Mouse (Mus musculus) thymus, postnatal 0 days (tissue): Measurements from ENCODE around the gene Brpf3. TPM values are rescaled to one million over a fixed set of nuclear protein-coding genes. Genes with fewer than 3 reads are reported as not detected.
A peak's percentile ranks its signal among the peaks of the same experiment; 100 is the strongest.

Experiments used
- DNase-seq: peaks from one replicate; pipeline ENCODE4 v3.0.0-alpha.2; 2015; ENCODE audit warnings: low spot score
- polyA plus RNA-seq: library from polyadenylated mRNA; unstranded; fragments of >200 nt; fragmentation: Nextera tagmentation; extraction: Ambion mirVana; gene quantifications from 2 replicates; pipeline ENCODE4 v1.2.1, GENCODE M21; 2015

Gene Brpf3
- polyA plus RNA-seq, 1 experiment from 2014 or later, result 8.6 TPM

GRCm38 (mm10) chr17:28872322-28872721 is 71.4 kb downstream of the Brpf3 start:
- no peak for DNase-seq

- no peak for DNase-seq
Measured at GRCm38 (mm10) chr17:28874216-28874615, 73.3 kb downstream of the Brpf3 start.

GRCm38 (mm10) chr17:28874825-28875224 is 73.9 kb downstream of the Brpf3 start:
- no peak for DNase-seq

- DNase-seq, result no peak
Measured at GRCm38 (mm10) chr17:28875316-28875715, 74.4 kb downstream of the Brpf3 start.

GRCm38 (mm10) chr17:28876331-28876730 is 75.4 kb downstream of the Brpf3 start:
- DNase-seq, result no peak

- DNase-seq, result peak; percentile 47
Measured at GRCm38 (mm10) chr17:28876821-28877220, 75.9 kb downstream of the Brpf3 start.

- peak; percentile 79 for DNase-seq
Measured at GRCm38 (mm10) chr17:28879931-28880391, 79.1 kb downstream of the Brpf3 start.

GRCm38 (mm10) chr17:28882316-28882715 is 81.4 kb downstream of the Brpf3 start:
- DNase-seq, result peak; percentile 89

- peak; percentile 40 for DNase-seq
Measured at GRCm38 (mm10) chr17:28882810-28883209, 81.9 kb downstream of the Brpf3 start.

- DNase-seq, result peak; percentile 35
Measured at GRCm38 (mm10) chr17:28883941-28884516, 83.1 kb downstream of the Brpf3 start.

- DNase-seq, result no peak
Measured at GRCm38 (mm10) chr17:28885231-28885630, 84.3 kb downstream of the Brpf3 start.

GRCm38 (mm10) chr17:28886266-28886665 is 85.4 kb downstream of the Brpf3 start:
- DNase-seq, result no peak

Other genes with a start within 250 kb of the Brpf3 start
- gene Clps, start 240.3 kb upstream of the Brpf3 start, polyA plus RNA-seq, result 1.4 and 1.9 TPM in 2 replicates
- 0.27 TPM in 1 of 2 replicates, not detected in the other for gene Lhfpl5, start 225.4 kb upstream of the Brpf3 start, polyA plus RNA-seq
- 99.1 and 103 TPM in 2 replicates for gene Srpk1, start 178.4 kb upstream of the Brpf3 start, polyA plus RNA-seq
- 0.42 and 0.79 TPM in 2 replicates for gene Slc26a8, start 110.9 kb upstream of the Brpf3 start, polyA plus RNA-seq
- gene Mapk14, start 109.8 kb upstream of the Brpf3 start, polyA plus RNA-seq, result 42.2 and 45.7 TPM in 2 replicates
- 0.87 and 2.1 TPM in 2 replicates for gene AC170998.1, start 75.0 kb upstream of the Brpf3 start, polyA plus RNA-seq
- gene Mapk13, start 31.8 kb upstream of the Brpf3 start, polyA plus RNA-seq, result 6.7 and 6.9 TPM in 2 replicates
- 0.10 TPM in 1 of 2 replicates, not detected in the other for gene Pnpla1, start 57.3 kb downstream of the Brpf3 start, polyA plus RNA-seq
- gene 4930539E08Rik, start 114.2 kb downstream of the Brpf3 start, polyA plus RNA-seq, result 1.4 and 2.2 TPM in 2 replicates
- gene Pxt1, start 142.8 kb downstream of the Brpf3 start, polyA plus RNA-seq, result not detected in 2 replicates
- 64.7 and 65.8 TPM in 2 replicates for gene Kctd20, start 150.9 kb downstream of the Brpf3 start, polyA plus RNA-seq
- gene Stk38, start 206.9 kb downstream of the Brpf3 start, polyA plus RNA-seq, result 95.4 and 121 TPM in 2 replicates
- 723 and 729 TPM in 2 replicates for gene Srsf3, start 231.5 kb downstream of the Brpf3 start, polyA plus RNA-seq